Mouse (Mus musculus) left cerebral cortex, postnatal 36 days (tissue): ENCODE results near the gene Mex3a. TPM values are rescaled to one million over a fixed set of nuclear protein-coding genes. Genes with fewer than 3 reads are reported as not detected.
"Not testable (repeated sequence)": the region's sequence is repeated elsewhere in the genome, so short reads cannot be mapped to it uniquely, and the experiment has no call there.

Source experiments
- DNase-seq, 2 experiments: peaks; one replicate each; pipeline ENCODE4 v3.0.0; 2021 to 2022; ENCODE audit warnings: low spot score in 2 of 2, mixed read lengths in 1 of 2
- intact Hi-C: fragments of 180-260 bp; cut with DNase I; formaldehyde crosslinking; loops from one replicate; pipeline ENCODE4 v1.15.1; 2025
- total RNA-seq, 2 experiments: library from RNA; stranded (reverse); gene quantifications; 2 replicates each; pipeline ENCODE4 v1.2.3; 2021

Mex3a gene
- total RNA-seq, 2 experiments from 2014 or later = 2.6 to 2.9 TPM

DNA sequence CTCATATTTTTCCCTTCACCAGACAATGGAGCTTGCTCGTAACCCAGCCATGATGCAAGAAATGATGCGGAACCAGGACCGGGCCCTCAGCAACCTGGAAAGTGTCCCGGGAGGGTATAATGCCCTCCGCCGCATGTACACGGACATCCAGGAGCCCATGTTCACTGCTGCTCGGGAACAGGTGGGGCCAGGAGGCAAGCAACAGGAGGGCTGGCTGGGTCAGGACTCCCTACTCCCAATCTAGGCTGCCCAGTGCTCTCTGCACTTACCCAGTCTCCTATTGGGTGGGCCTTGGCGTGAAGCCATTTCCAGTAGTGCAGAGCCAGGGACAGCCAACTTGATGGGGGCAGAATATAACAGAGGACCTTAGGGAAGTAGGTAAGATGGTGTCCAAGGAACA, 27.4 kb downstream of the Mex3a start:
- no peak for DNase-seq
- intact Hi-C loops = no loop called here

GRCm38 (mm10) chr3:88561989-88562388, 29.8 kb downstream of the Mex3a start:
- no peak for DNase-seq
- intact Hi-C loops = no loop called here

DNA sequence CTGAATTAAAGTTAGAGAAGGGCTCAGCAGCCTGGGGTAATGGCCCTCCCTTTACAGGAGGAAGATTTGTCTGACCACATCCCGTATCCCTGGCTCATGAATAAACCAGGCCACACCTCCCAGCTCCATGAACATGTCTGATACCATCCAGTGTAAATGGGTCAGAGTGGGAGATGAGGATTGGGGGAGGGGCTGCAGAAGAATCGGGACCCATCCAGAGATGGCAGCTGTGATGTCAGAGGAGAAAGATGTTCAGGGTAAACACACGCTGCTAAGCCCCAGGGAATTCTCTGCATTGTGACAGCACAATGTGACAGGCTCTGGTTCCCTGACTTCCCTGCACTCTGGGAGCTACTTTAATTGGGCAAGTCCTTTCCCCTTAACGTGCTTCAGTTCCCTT, 31.2 kb downstream of the Mex3a start:
- no peak for DNase-seq
- intact Hi-C loops = no loop called here

DNA sequence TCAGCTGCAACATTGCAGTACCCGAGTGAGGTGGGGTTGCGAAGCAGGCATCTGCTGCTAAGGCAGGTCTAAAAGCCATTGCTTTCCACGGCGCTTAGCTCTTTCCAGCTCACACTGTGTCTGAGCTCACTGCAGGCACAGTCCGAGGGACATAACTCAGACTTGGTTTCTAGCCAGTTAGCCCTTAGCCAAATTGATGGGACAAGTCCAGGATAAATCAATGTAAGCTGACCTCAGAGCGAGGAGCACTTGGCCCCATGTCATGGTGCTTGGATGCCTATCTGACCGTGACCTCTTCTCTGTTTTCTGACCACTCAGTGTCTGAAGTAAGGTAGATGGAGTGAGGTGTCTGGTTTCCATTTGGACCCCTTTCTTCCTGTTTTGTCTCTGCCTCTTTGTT, 31.8 kb downstream of the Mex3a start:
- intact Hi-C loops = no loop called here
- DNase-seq = no peak

- intact Hi-C loops = no loop called here
- DNase-seq = no peak
Measured at GRCm38 (mm10) chr3:88566116-88566515, 33.9 kb downstream of the Mex3a start.

DNA sequence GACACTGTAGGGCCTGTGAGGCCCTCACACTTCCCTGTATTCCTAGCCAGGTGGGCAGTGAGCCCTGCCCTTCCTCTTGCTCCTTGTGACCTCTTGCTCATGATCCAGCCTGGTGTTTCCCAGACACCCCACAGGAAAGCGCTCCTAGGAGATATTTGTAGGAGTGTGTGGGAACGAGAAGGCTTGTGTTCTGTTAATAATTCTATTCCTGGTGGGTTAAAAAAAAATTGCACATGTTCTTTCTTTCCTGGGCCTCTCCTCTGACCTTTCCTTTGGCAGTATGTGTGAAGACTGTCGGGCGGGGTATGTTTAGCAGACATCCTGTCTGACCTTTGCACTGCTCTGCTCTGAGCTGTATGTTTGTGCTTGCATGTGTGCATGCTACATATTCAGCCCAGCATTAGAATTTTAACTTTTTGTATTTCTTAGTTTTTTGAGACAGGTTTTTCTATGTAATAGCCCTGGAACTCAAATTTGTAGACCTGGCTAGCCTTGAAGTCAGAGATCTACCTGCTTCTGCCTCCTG, 34.4 kb downstream of the Mex3a start:
- intact Hi-C loops = no loop called here
- no peak for DNase-seq

DNA sequence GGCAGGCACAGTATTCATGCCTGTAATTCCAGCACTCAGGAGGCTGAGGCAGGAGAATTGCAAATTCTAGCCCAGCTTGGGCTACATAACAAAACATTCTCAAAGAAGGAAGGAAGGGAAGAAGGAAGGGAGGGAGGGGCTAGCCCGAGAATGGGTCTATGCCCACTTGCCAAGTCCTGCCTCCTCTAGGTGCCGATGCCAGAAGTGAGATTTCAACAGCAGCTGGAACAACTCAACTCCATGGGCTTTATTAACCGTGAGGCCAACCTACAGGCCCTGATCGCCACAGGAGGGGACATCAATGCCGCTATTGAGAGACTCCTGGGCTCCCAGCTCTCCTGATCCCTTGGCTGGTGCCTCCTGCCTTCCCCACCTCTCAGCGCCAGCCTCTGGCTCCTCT, 35.7 kb downstream of the Mex3a start:
- DNase-seq = no peak
- intact Hi-C loops = no loop called here

- intact Hi-C loops = no loop called here
- DNase-seq = no peak
Measured at GRCm38 (mm10) chr3:88568615-88569014, 36.4 kb downstream of the Mex3a start.

GRCm38 (mm10) chr3:88569093-88569492, 36.9 kb downstream of the Mex3a start:
- intact Hi-C loops = no loop called here
- DNase-seq = no peak

- DNase-seq = no peak
- intact Hi-C loops = no loop called here
Measured at GRCm38 (mm10) chr3:88569694-88570093, 37.5 kb downstream of the Mex3a start.

DNA sequence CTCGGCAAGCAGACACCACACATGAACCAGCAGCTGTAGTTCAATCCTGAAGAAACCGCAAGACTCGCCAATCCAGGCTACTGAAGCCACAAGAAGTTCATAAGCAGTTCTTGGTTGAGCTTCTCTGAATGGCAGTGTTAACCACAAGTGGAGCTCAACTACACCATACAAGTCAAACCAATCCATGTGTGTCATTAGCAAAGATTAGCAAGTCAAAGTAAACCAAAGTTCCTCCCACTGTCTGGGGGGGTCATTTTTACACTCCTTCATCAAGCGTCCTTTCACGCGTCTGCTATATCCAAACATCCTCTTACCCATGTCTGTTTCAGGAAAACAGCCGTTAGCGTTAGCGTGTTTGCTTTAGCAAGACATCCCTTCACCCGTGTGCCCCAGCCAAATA, 38.1 kb downstream of the Mex3a start:
- no peak for DNase-seq
- intact Hi-C loops = no loop called here

DNA sequence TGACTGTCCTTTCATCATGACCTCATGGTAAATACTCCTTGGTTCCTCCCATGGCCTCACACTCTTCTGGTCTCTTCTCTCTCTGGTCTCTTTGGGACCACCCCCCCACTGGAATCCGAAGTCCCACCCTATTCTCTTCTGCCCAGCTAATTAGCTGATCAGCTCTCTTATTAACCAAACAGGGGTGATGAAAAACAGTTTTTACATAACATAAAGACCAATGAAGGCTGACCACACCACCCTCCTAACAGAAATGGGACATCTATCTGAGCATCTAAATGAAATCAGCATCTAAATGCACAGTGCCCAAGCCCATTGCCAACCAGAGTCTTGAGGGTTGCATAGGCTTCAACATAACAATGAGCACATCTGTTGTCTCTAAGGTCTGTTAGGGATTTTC, 39.7 kb downstream of the Mex3a start:
- no peak for DNase-seq

DNA sequence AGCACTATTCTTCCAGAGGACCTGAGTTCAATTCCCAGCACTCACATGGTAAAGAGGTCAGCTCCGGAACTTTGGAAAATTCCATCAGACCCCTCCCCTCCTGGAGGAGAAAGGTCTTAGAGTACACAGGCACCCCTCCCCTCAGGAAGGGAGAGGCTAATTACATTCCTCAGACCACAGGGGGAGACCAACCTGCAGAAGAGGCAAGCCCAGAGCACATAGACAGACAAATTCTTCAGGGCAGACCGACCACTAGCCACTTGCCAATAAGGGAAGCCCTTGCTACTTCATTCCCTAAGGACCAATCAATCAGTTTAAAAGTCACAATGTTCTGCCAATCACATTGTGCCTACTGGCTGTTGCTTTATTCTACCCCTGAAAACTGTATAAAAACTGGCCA, 40.6 kb downstream of the Mex3a start:
- intact Hi-C loops = no loop called here
- no peak for DNase-seq

More for the DNA sequence above, 39.7 kb downstream of the Mex3a start:
- intact Hi-C loops = no loop called here

- intact Hi-C loops = no loop called here
Measured at GRCm38 (mm10) chr3:88573810-88574209, 41.6 kb downstream of the Mex3a start.

GRCm38 (mm10) chr3:88575540-88575939, 43.3 kb downstream of the Mex3a start, which contains the start of gene Ssr2:
Gene Ssr2 (plus strand): TSS chr3:88575876.
- no peak for DNase-seq
- intact Hi-C loops = no loop called here

More at GRCm38 (mm10) chr3:88573810-88574209, 41.6 kb downstream of the Mex3a start:
- no peak for DNase-seq

DNA sequence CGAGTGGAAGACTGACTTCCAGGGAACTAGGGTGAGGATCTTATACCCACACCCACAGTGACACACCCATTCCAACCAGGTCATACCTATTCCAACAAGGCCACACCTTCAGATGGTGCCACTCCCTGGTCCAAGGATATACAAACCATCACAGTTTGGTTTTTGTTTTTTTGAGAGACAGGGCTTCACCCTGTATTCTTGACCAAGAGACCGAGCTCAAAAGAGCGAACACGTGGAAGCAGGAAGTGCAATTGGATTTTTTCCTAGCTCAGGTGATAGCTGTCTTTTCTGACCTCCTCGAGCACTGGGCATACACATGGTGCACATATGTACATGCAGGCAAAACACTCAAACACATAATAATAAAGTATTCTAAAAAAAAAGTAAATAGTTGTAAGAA, 45.7 kb downstream of the Mex3a start:
- intact Hi-C loops = loop anchor here (2.0 kb wide), 1 partner anchor 47 kb away; no protein-coding TSS in a partner anchor
- not testable (repeated sequence) for DNase-seq

- intact Hi-C loops = no loop called here
- no peak for DNase-seq
Measured at GRCm38 (mm10) chr3:88578498-88579424, 46.6 kb downstream of the Mex3a start.

DNA sequence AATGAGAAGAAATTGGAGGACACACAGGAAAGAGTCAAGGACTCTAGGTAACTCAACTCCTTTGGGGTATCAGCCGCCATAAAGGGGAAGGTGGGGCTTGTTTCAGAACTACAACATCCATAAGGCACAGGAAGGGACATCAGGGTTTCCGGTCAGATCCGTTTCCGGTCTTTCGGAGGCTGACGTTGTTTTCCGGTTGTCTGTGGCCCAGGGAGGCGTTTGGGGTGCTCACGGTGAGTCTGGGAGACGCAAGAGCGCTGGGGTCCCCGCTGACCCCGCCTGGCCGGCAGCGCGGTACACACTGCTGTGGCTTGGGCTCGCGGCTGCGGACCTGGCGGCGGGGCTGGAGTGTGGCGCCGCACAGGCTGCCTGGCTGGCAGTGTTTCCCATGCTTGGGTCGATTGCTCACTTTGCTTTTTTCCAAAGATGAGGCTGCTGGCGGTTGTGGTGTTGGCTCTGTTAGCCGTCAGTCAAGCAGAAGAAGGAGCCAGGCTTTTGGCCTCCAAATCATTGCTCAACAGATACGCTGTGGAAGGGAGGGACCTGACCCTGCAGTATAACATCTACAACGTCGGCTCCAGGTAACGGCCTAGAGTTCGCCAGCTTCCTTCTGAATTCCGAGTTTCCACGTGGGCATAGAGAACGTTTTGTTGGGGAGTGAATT, 47.4 kb downstream of the Mex3a start:
- peak; percentile 79 to 80 for DNase-seq
- intact Hi-C loops = no loop called here

DNA sequence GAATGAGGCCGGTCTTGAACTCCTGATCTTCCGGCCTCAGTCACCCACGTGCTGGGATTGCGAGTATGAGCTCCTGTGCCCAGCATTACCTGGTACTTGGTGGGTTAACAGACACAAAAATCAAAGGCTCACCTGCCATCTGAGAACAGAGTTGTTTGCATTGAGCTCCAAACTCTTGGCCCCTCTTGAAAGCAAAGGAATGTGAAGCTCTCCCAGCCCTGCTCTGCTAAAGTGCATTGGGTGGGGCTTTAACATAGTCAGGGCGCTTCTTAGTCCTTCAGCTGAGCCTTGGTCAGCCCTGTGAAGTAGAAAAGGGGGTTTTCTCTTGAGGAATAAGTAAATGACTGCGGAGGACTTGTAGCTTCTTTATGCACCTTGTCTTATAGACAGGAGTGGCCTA, 53.6 kb downstream of the Mex3a start:
- intact Hi-C loops = no loop called here

DNA sequence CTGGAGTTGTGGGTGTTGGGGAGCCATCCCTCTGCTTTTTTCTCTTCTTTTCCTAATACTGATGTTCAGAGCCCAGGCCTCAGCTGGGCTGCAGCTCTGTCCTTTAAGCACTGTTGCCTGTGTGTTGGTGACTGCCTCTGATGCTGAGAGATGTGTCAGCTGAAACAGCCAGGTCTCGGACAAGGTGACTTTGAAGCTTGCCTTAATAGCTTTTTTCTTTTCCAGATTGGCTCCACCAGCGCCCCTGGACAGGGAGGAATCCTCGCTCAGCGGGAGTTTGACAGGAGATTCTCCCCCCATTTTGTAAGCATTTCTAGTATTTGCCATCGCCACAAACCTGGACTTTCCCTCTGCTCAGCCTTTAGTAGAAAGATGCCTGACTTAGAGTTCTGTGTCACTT, 54.4 kb downstream of the Mex3a start:
- intact Hi-C loops = no loop called here
- no peak for DNase-seq

More for the DNA sequence above, 53.6 kb downstream of the Mex3a start:
- no peak for DNase-seq
